Mouse (Mus musculus) small intestine, adult 2 months (tissue): ENCODE results near the gene Kif19a.

Source experiments
- CTCF ChIP-seq: fragments of 200-500 bp; IDR thresholded peaks from 2 replicates; pipeline ENCODE4 v1.5.1; 2012; ENCODE audit warnings: low read depth, mild to moderate bottlenecking, control low read depth, inconsistent platforms, low read length, moderate library complexity, mixed read lengths; ENCODE audit not compliant: insufficient replicate concordance, insufficient read length; ENCODE audit errors: extremely low read depth
- POLR2A ChIP-seq: fragments of 200-500 bp; IDR thresholded peaks from 2 replicates; pipeline ENCODE4 v1.6.1; 2012; ENCODE audit warnings: low read depth, mild to moderate bottlenecking, control low read depth, inconsistent platforms, low read length, moderate library complexity

- TF ChIP-seq CTCF (peak; percentile 85), POLR2A (no peak)
These were observed 24.0 kb downstream of the Kif19a start for GRCm38 (mm10) chr11:114789061-114789714.
